Mouse (Mus musculus) hindbrain, embryonic 16.5 days (tissue): Measurements from ENCODE around the gene Fam83c. TPM values are rescaled to one million over a fixed set of nuclear protein-coding genes. Genes with fewer than 3 reads are reported as not detected.
"Not testable (repeated sequence)": the region's sequence is repeated elsewhere in the genome, so short reads cannot be mapped to it uniquely, and the experiment has no call there.

Experiments used
- ATAC-seq: fragments of 200-750 bp; cut with Nextera tagmentation; 2 replicates; pipeline ENCODE4 v1.8.0; 2017; ENCODE audit warnings: moderate TSS enrichment, moderate library complexity
- H3K27ac ChIP-seq: fragments of 300-500 bp; sonication (generic); 2 replicates; pipeline ENCODE4 v1.5.1; 2014; ENCODE audit warnings: low read depth, mild to moderate bottlenecking, control low read depth, low read length, moderate library complexity
- H3K27me3 ChIP-seq: fragments of 300-500 bp; sonication (generic); replicated peaks from 2 replicates; pipeline ENCODE4 v1.6.1; 2014; ENCODE audit warnings: low read length; ENCODE audit not compliant: control insufficient read depth, insufficient read depth
- H3K36me3 ChIP-seq: fragments of 300-500 bp; sonication (generic); 2 replicates; pipeline ENCODE4 v1.6.1; 2014; ENCODE audit warnings: mild to moderate bottlenecking, low read length, moderate library complexity, mixed read lengths; ENCODE audit not compliant: control insufficient read depth, insufficient read depth
- H3K4me1 ChIP-seq: fragments of 300-500 bp; sonication (generic); 2 replicates; pipeline ENCODE4 v1.6.1; 2014; ENCODE audit warnings: low read depth, low read length; ENCODE audit not compliant: control insufficient read depth, insufficient read depth
- H3K4me2 ChIP-seq: fragments of 300-500 bp; sonication (generic); 2 replicates; pipeline ENCODE4 v1.6.1; 2014; ENCODE audit warnings: mild to moderate bottlenecking, low read length, control low read depth, moderate library complexity
- H3K4me3 ChIP-seq: fragments of 300-500 bp; sonication (generic); 2 replicates; pipeline ENCODE4 v1.5.1; 2014; ENCODE audit warnings: mild to moderate bottlenecking, low read length, control low read depth, moderate library complexity
- H3K9ac ChIP-seq: fragments of 300-500 bp; sonication (generic); 2 replicates; pipeline ENCODE4 v1.6.1; 2014; ENCODE audit warnings: low read depth, mild to moderate bottlenecking, control low read depth, low read length, moderate library complexity
- H3K9me3 ChIP-seq: fragments of 300-500 bp; sonication (generic); 2 replicates; pipeline ENCODE4 v1.6.1; 2014; ENCODE audit warnings: mild to moderate bottlenecking, low read length, moderate library complexity; ENCODE audit not compliant: control insufficient read depth
- WGBS: fragments of 180-500 bp; shearing (Covaris S2); extraction: QIAGEN DNeasy Blood & Tissue Kit; methylation state at CpG from one replicate; pipeline ENCODE4 v1.1.7; 2014; 5-methylcytosine and 5-hydroxymethylcytosine counted together
- polyA plus RNA-seq: library from polyadenylated mRNA; unstranded; fragments of >200 nt; fragmentation: Nextera tagmentation; extraction: Ambion mirVana; gene quantifications from 2 replicates; pipeline ENCODE4 v1.2.1, GENCODE M21; 2015

Gene Fam83c
- polyA plus RNA-seq, 1 experiment from 2014 or later = 0.61 TPM

DNA sequence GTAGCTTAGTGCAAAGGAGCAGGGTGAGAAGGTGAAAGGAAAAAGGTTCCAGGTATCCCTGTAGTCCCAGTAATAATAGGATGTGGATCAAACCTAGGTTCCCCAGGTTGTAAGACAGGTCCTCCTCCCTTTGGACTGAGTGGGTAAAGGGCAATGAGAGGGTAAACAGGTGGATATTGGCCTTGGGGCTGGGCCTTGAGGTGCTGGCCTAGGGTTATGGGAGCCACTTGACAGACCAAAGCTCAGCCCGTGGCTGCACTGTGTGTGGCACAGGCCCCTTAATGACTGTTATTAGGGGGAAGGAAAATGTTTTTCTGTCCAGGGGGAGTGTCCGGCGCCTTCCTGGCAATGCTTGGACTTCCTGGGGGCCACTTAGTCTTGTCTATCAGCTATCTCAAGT lies 3.3 kb upstream of the Fam83c start:
- Histone ChIP-seq H3K9ac (no peak overlapping the region), H3K4me3 (no peak overlapping the region), H3K27me3 (no peaks in the 10 kb centered on the region), H3K36me3 (no peaks in the 10 kb centered on the region), H3K4me1 (no peaks in the 10 kb centered on the region), H3K9me3 (no peaks in the 10 kb centered on the region), H3K4me2 (no peak overlapping the region), H3K27ac (no peak overlapping the region)
- 79% methylated on average over 3 of the region's 3 CpGs for WGBS
- no peak for ATAC-seq

DNA sequence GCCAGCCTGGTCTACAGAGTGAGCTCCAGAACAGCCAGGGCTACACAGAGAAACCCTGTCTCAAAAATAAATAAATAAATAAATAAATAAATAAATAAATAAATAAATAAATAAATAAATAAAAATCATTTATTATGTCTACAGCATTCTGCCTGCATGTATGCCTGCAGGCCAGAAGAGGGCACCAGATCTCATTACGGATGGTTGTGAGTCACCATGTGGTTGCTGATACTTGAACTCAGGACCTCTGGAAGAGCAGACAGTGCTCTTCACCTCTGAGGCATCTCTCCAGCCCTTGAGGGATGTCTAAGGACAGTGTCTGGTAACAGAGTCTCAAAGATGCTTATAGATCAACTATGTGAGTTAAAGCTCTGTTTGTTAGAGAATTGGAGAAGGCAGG lies 2.6 kb downstream of the Fam83c start:
- H3K4me3 ChIP-seq, H3K36me3 ChIP-seq, H3K9ac ChIP-seq, H3K27me3 ChIP-seq, ATAC-seq, H3K4me2 ChIP-seq, H3K27ac ChIP-seq, H3K9me3 ChIP-seq, H3K4me1 ChIP-seq: not testable (repeated sequence)
- 81% methylated on average over 1 of the region's 1 CpGs for WGBS

DNA sequence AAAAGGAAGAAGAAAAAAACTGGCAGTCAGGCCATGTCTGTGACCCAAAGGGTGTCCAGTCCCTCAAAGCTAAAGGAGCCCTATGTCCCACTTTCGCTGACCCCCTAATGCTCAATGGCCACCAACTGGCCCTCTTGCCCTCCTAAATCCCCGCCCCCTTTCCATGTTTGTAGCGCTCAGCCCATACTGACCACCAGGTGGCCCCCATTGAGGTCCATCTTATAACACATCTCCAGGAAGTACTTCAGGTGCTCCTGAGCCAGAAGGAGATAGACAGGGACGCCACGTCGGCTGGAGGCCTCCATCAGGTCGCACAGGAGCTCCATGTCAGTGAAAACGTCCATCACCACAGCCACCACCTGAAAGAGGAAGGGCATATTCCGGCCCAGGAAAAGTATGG lies 3.4 kb downstream of the Fam83c start:
- no peak for ATAC-seq
- Histone ChIP-seq H3K36me3 (no peaks in the 10 kb centered on the region), H3K4me3 (no peak overlapping the region), H3K4me1 (peaks cover 8% of the 10 kb centered on the region), H3K27ac (no peak overlapping the region), H3K9me3 (no peaks in the 10 kb centered on the region), H3K27me3 (no peaks in the 10 kb centered on the region), H3K9ac (no peak overlapping the region), H3K4me2 (no peak overlapping the region)
- WGBS = 64% methylated on average over 9 of the region's 9 CpGs

DNA sequence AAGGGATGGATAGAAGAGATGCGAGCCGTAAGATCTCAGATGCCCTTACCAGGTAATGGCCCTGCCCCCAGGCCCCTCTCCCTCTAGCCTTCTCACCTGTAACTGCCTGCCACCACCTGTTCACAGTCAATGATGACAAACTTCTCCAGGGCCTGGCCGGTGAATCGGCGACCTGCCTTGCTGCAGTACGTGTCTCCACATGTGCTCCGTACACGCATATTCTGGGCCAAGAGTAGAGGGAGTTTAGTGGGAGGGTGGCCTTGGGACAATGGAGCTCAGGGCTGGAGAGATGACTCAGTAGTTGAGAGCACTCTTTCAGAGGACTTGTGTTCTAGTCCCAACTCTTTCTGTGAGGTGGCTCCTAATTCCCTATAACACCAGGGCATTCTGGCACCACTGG lies 3.8 kb downstream of the Fam83c start:
- Histone ChIP-seq H3K27me3 (no peaks in the 10 kb centered on the region), H3K4me1 (peaks cover 9% of the 10 kb centered on the region), H3K4me2 (no peak overlapping the region), H3K9ac (no peak overlapping the region), H3K4me3 (no peak overlapping the region), H3K27ac (no peak overlapping the region), H3K36me3 (no peaks in the 10 kb centered on the region), H3K9me3 (no peaks in the 10 kb centered on the region)
- ATAC-seq = no peak
- 92% methylated on average over 8 of the region's 8 CpGs for WGBS

DNA sequence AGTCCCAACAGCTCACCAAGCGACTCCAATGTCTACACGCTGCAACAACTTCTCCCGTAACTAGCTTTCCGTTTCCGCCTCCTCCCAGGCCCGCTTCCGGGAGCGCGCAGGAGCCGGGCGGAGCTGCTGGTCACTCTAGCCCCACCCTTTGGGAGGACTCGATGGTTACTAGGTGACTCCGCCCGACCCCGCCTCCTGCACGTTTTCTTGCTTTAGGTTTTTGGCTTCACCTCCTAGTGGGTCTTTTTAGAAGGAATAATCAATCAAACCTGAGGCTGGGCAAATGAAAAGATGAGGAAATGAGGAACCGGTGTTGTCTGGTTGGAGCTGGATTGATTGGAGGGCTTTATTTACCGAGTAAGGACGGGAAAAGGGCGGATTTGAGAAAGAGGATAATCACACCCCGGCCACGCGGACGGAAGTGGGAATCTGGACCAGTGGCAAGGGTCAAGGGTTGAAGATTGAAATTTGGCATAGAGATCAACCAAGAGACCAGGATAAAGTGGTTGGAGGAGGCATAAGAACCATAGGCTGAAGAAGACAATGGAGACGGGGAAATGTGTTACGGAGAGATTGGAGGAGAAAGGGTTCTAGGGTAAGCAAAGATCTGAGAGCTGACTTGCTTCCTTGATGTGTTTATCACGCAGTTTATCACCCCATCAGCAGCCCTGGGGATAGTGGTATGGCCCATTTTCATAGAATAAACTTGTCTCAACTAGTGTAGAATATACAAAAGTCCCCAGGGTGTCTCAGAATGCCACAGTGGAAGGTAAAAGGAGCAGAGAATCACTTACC lies 7.8 kb downstream of the Fam83c start, which contains the start of gene Eif6:
Eif6 (minus strand) TSS at position 296 of the 795 bp plus-strand sequence.
- Histone ChIP-seq H3K9ac (peak within 1 kb of the TSS; percentile 75), H3K9me3 (no peaks in the 10 kb centered on the region), H3K27ac (peak within 1 kb of the TSS; percentile 80), H3K27me3 (no peaks in the 10 kb centered on the region), H3K4me3 (peak within 1 kb of the TSS; percentile 83), H3K36me3 (peaks cover 10% of the 10 kb centered on the region), H3K4me2 (peak within 1 kb of the TSS; percentile 97), H3K4me1 (peaks cover 16% of the 10 kb centered on the region)
- WGBS = 2% methylated on average over 27 of the region's 27 CpGs
- peak; percentile 95 for ATAC-seq

DNA sequence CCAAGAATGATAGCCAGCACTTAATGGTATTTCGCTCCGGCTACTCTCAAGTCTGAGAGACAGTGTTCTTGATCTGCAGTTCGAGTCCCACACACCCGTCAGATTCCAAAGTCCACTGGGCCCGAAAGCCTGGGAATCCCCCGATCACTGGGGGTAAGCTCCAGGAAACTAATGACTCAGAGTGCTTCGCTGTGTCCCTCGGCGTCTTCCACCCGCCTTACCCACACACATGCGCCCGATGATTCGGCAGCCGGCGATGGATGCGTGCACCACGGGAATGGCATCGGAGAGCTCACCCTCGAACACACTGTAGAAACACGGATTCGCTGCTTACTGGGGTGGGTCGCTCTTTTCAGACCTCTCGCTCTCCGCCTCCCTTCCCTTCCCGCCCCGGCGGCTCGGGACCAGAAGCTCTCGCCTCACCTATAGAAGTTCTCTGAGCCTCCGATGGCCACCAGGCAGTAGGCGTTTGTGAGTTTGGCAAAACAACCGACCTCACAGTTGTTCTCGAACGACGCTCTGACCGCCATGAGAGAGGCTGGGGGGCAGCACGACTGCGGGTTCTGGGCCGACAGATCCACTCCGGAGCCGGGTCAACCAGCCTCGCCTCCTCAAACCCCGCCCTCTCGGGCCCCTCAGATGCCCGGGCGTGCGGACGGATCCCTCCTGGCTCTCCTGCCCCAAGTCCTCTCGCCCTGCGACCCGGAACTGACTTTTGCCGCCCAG lies 8.6 kb downstream of the Fam83c start:
- WGBS = 2% methylated on average over 52 of the region's 52 CpGs
- ATAC-seq = no peak

DNA sequence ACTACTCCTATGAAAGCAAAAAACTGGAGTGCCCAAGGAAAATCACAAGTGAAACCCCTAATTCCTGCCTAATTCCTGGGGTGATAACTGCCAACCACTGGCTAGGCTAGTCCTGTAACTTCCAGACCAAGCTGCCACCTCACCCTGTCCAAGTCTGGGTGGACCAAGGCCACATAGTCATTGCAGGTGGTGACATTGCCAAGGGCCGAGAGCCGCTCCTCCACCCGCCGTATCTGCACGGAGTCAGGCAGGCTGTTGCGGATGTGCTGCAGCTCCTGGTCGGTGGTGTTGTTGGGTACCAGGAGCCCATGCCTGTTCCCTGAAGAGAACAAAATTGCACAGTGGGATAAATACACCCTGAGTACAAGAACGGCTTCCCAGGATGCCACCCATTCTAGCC lies 10.9 kb downstream of the Fam83c start:
- no peak overlapping the region for H3K4me2 ChIP-seq
- no peak overlapping the region for H3K4me3 ChIP-seq
- H3K36me3 ChIP-seq = peaks cover 13% of the 10 kb centered on the region
- H3K27me3 ChIP-seq = no peaks in the 10 kb centered on the region
- no peak for ATAC-seq
- no peaks in the 10 kb centered on the region for H3K9me3 ChIP-seq
- H3K9ac ChIP-seq = no peak overlapping the region
- H3K27ac ChIP-seq = no peak overlapping the region
- WGBS = 97% methylated on average over 8 of the region's 8 CpGs
- peaks cover 21% of the 10 kb centered on the region for H3K4me1 ChIP-seq

More for the DNA sequence above, 8.6 kb downstream of the Fam83c start:
- Histone ChIP-seq H3K27me3 (no peaks in the 10 kb centered on the region), H3K9me3 (no peaks in the 10 kb centered on the region), H3K4me2 (peak overlapping the region; percentile 97), H3K4me1 (peaks cover 16% of the 10 kb centered on the region), H3K9ac (peak overlapping the region; percentile 75), H3K27ac (peak overlapping the region; percentile 80), H3K36me3 (peaks cover 13% of the 10 kb centered on the region), H3K4me3 (peak overlapping the region; percentile 83)

DNA sequence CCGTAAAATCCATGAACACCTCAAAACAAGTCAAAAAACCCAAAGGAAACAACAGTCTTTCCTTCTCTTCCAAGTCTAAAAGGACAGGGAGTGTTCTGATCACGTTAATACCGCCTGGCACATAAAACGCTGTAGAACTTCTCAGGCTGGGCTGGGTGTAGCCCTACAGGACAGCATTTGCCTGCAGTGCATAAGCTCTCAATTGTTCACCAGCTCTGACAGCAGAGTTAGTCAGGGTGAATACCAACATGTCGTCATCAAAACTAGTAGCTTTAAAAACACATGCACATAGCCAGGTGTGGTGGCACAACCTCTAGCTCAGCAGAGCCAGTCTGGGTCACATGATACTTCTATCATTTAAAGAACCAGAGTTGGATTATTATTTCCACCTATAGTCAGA lies 13.9 kb downstream of the Fam83c start:
- Histone ChIP-seq H3K27me3 (no peaks in the 10 kb centered on the region), H3K4me2 (no peak overlapping the region), H3K27ac (no peak overlapping the region), H3K36me3 (peaks cover 16% of the 10 kb centered on the region), H3K4me3 (no peak overlapping the region), H3K9me3 (no peaks in the 10 kb centered on the region), H3K4me1 (peaks cover 19% of the 10 kb centered on the region), H3K9ac (no peak overlapping the region)
- ATAC-seq = no peak
- 94% methylated on average over 5 of the region's 5 CpGs for WGBS

DNA sequence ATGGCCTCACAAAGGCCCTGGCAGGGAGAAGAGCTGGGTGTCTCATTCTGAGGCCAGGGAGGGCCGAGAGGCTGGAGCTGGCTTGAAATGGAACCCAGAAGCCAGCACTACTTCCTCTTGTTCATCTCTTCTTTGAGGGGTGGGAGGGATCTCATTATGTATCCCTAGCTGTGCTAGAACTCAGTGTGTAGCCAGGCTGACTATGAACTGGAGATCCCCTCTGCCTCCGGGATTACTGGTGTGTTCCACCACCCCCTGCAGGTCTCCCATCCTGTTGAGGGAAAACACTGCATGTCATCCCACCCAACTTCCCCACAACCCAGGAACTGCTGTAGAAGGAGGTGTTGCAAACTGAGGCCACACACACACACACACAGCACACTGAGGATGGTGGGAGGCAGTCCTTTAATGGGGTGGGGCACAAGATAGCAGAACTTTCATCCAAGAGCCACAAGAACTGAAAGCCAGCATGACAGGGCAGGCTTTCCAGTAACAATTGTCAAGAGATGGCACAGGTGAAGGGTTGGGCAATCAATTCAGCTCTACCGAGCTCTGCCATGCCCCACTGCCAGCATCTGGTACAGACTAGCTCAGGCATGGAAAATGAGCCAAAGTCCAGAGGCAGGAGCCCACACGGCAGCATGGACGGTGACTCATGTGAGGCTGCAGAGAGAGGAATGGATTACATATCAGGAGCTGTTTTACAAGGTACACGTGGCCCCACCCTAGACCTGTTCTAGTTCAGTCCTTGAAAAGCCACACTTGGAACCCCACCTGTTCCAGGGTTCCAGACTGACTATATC lies 15.0 kb downstream of the Fam83c start:
- Histone ChIP-seq H3K27ac (peak overlapping the region; percentile 86), H3K9me3 (no peaks in the 10 kb centered on the region), H3K4me2 (peak overlapping the region; percentile 93), H3K4me3 (peak overlapping the region; percentile 58), H3K9ac (peak overlapping the region; percentile 80), H3K36me3 (peaks cover 18% of the 10 kb centered on the region), H3K4me1 (peaks cover 12% of the 10 kb centered on the region), H3K27me3 (no peaks in the 10 kb centered on the region)
- WGBS = 62% methylated on average over 6 of the region's 6 CpGs
- ATAC-seq = no peak; the same call in 1 of the 2 replicates
